Mouse (Mus musculus): Measurements from ENCODE around the gene Bphl. TPM values are rescaled to one million over a fixed set of nuclear protein-coding genes. Genes with fewer than 3 reads are reported as not detected.

The Bphl gene
- 10 to 100 TPM; 89.7 to 98.7 TPM for total RNA-seq (2021)
- long read RNA-seq, experiment 1, transcript Bphl-201 (7 exons, 1,253 nt): major isoform, 112 of 139 reads
- long read RNA-seq, experiment 1, partial matches to known transcripts: 17 of 139 reads
- long read RNA-seq, experiment 1, other reads (novel, unspliced or antisense): 10 of 139 reads
- long read RNA-seq, experiment 2, transcript Bphl-201 (7 exons, 1,253 nt): major isoform, 25 of 35 reads
- long read RNA-seq, experiment 2, partial matches to known transcripts: 5 of 35 reads
- long read RNA-seq, experiment 2, other reads (novel, unspliced or antisense): 5 of 35 reads

DNA sequence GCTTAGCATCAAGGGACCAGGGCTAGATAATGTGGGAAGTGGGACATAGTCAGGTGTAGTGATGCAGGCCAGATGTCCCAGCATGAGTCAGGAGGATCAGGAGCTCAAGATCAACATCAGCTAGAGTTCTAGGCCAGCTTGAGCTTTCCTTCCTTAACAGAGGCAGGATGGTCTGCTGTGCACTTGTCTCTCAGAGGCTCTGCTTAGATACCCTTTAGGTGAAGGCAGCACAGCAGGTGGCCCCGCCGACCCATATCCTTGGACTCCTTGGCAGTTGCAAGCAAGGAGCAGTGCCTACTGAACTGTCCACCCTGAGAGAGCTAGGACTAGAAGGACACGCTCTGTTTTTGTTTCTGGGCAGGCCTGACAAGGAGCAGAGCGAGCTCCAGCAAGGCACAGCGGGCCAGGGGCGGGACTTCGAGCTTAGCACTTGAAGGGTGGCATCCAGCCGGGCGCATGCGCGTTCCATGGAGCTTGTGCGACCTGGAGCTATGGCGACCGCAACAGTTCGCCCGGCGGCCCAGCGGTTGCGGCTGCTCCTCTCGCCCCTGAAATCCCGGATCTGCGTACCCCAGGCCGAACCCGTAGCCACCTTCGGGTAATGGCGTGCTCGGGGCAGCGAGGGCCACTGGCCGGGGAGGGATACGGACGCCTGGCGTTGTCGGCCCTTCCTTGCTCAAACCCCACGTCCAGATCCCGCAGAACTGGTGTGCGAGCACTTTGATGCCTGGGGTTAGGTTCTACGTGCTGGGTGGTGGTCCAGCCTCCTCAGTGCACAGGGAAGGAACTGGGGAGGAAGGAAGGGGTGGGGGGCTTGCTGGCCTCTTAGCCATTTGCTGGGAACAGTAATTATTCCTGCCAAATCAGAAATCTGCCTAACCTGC is at the start of gene Bphl:
Gene Bphl, plus strand, starts transcription at position 426 of the 884 bp plus-strand sequence.
- DNase-seq: peak; percentile 96 to 97

DNA sequence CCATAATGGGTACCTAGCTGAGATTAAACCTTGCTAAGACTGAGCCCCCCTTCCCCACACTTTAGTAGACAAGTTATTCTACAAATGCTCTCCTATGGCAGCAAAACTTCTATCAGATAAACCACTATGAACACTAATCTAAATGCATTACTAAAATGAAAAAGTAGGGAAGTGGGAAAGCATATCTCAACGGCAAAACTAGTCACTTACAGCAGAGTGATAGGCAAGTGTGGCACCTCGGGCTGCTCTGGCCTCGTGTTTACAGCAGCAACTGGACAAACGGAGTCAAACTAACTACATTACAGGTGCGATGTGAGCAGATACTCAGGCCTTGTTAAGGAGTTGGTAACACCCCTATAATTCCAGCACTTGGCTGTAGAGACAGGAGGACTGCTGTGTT is 47.8 kb upstream of the Bphl start:
- no peak for DNase-seq

DNA sequence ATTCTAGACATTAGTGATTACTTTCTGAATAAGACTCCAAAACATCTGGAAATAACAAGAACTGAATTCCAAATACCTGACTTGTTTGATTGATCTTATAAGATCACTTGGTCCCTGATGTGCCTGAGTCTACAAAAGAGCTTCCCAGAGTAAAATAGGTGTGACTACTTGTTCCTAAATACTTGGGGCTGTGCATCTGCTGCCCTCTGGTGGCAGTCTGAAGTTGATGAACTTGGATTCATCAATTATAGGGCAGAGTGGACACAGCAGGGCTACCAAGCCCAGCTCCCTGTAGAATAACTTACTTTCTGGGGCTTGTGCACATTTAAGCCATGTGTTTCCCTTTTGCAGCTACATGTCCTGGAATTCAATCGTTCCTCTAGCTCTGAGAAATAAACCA is 42.2 kb upstream of the Bphl start:
- peak; percentile 80 to 85 for DNase-seq

DNA sequence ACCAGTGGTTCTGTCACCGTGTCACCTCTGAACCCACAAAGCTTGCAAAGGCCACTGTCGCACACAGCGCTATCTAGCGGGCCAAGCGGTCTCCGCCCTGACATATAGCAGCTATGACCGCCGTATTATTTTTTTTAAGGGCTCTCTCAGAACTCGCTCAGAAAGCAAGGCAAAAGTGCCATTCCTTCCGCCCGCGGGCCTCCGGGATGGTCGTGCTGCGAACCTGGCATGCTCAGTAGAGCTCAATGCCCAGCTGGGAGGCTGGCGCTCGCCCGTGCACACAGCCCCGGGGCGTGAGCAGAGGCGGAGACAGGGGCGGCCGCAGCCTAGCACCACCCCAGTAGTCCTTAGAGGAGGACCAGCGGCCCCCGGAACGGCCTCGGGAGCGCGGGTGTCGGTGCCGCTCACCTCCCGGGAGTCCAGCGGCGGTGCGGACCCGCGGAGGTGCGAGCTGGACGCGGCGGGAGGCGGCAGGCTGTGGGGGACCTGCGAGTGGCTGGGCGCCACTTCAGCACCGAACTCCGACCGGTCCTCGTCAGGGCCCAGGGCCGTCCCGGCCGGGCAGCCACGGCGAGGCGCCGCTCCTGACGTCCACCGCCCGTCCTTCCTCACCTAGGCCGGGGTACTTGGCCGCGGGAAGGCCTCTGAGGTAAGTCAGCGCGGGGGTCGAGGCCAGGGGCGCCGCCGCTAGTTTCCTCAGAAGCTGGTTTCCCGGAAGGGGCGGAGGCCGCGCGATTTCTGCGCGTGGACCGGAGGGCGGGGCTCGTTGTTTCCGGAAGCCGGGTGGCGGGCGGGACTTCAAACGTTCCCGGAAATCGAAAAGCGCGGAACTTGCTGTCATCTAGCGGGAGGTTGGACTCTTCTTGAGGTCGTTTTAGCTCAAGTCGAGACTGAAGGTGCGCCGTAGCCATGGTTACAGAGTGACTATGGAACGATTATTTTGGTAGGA is 35.1 kb upstream of the Bphl start, which contains the start of the genes Ripk1 and Serpinb6a:
Gene Ripk1, plus strand, starts transcription at position 306 of the 949 bp plus-strand sequence.
Gene Serpinb6a, minus strand, starts transcription at position 737 of the 949 bp plus-strand sequence.
- peak; percentile 94 to 95 for DNase-seq

DNA sequence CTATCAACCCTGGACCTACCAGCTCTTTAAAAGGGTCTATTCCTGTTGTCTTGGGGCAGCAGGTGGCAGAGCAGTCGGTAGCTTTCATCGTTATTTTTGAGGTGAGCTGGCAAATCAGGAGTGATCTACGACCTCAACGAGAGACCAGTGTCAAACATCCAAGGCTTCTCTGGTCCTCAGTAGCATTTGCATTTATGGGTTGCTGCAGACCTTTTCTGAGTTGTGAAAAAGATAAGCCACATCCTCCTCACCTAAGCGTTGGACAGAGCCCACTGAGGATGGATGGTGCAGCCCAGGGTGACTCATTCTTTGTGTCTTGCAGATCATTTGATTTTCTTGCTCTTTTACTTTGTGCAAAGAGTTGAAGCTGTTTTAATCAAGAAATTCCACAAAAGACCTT is 34.3 kb upstream of the Bphl start:
- no peak for DNase-seq

DNA sequence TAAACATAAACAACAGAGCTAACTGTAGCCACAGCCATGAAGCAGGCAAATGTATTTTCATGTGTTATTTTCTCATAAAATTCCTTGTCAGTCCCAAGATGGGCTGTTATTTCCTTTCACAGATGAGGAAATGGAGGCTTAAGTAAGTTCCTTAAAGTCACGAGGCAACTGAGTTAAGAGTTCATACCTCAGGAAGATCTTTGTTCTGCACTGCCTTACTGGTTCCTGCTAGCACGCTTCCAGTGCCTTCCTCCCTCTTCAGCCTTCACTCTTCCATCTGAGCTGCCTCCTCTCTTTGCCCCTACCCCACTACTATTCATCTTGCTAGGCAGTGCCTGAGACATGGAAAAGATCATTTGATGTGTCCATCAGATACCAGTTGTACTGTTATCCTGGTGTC is 30.2 kb upstream of the Bphl start:
- DNase-seq: no peak

DNA sequence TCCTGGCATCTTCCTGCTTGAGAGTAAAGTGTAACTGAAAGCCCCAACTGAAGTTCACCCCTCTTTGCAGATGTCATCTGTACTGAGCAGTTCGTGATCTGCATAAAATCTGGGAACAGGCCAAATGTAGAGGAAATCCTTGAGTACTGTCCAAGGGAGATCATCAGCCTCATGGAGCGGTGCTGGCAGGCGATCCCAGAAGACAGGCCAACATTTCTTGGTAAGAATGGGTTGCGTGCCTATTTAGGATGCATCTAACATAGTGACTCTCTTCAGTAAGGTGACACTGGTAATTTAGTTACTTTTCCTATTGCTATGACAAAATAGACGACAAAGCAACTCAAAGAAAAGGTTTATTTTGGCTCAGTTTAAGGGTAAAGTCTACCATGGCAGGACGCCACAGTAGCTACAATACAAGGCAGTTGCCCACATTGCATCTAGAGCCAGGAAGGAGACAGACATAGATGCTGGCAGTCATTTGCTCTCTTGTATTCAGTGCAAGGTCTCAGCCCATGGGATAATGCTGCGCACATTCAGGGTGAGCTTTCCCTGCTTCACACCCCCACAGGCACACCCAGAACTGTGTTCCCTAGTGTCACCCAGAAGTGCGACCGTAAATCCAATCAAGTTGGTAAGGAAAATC is 20.3 kb upstream of the Bphl start:
- peak in 1 of 2 experiments; percentile 12 for DNase-seq

DNA sequence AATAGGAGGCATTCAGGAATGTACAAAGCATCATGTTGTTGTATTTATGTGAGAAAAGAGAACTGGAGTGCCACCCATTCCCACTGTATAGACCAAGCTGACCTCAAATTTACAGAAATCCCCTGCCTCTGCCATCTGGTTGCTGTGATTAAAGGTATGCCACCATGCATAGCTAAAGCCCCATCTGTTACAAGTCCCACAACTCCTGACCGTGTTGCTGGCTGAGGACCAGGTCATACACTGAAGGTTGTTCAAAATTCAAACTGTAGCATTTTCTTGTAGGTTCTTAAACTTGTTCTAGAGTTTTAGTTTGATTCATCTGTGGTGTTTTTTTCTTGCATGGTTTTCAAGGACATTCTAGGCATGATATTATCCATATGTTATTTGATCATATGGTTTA is 18.9 kb upstream of the Bphl start:
- no peak for DNase-seq

DNA sequence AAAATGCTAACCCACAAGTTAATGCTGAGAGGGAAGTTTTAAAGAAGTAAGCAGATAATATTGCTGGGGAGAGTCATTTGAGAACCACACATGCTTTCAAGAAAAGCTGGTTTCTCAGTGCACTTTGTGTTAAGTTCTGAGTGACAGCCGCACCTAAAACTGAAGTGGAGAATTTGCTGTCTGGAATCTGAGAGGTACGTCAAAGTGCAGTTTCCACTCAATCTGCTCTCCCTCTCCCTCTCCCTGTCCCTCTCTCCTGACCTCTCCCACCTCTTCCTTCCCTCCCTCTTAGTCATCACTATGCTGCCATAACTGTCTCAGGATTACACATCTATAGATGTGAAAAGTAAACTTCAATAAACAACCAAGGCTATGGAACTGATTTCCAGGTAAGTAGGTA is 15.4 kb upstream of the Bphl start:
- no peak for DNase-seq

DNA sequence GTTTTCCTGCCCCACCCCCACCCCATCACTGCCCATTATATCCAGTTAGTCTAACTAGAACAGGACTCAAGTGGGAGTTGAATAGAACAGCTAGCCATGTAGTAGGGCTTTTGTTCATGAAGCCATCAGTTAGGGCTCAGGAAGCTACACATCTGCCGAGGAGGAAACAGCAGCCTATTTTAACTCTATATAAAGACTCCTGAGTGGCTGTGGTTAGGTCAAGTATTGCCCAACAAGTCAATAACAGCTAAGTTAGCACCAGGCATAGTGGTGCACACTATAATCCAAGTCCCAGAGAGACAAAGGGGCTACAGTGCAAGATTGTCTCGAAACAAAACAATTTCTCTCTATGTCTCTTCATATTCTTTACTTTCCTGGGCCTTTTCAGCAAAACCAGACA is 5.4 kb upstream of the Bphl start:
- DNase-seq: no peak

DNA sequence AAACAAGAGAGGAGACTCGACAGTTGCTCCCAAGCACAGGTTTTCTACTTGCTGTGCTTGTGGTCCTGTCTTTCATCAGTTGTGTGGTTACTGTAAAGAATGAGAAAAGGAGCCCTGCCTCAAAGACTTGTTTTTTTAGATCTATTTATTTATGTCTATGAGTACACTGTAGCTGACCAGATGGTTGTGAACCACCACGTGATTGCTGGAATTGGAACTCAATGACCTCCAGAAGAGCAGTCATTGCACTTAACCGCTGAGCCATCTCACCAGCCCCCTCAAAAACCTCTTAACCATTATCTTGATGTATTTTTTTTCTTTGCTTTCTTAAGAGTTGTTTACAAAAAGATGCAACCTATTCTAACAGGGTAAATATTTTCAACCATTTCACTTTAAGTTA is 2.0 kb upstream of the Bphl start:
- no peak for DNase-seq

DNA sequence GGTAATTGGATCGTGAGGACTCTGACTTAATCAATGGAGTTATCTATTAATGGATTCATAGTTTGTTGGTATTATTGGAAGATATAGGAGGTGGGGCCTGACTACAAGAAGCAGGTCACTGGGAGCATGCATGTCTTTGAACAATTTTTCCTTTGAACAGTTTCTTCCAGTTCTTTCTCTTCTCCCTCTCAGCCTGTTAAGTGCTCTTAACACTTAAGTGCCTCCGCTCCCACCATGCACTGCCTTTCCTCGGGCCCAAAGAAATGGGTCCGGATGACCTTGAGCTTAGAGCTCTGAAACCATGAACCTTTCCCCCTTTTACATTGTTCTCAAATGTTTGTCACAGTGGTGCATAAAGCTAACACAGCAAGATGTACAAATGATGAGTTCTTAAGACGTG is 671 bp upstream of the Bphl start:
- no peak for DNase-seq

DNA sequence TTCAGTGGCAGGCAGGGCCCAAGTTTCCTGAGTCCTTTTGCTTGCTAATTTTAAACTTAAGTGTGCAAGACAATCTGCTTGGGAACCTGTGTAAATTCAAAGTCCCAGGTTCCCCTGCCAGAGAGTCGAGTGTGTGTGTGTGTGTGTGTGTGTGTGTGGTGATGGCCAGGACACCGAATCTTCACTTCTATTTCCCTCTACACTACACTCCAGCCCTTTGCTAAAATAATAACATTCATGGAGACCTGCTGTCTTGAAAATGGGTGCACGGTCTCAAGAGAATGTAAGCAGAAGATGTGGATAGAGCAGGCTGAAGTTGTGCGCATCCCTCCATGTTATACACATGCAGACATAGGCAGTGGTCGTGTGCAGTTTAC is 647 bp downstream of the Bphl start:
- DNase-seq: no peak

DNA sequence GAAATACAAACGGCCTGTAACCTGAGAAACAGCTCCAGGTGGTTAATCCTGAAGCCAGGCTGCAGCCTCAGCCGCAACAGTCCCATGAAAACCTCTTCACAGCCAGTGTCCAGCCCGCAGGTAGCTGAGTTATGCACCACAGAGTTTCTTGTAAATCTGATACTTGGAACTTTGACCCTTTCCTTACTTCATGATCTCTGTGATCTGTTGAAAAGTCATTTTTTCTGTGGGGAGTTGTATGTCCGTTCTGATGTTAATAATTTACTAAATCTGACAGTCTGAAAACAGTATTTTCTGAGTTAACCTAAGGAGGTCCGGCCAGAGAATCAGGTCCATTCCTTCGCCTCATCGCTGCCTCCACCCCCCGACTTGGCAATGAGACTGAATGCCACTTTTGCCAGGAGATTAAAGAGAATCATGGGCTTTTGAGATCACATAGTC is 1.5 kb downstream of the Bphl start:
- no peak for DNase-seq

DNA sequence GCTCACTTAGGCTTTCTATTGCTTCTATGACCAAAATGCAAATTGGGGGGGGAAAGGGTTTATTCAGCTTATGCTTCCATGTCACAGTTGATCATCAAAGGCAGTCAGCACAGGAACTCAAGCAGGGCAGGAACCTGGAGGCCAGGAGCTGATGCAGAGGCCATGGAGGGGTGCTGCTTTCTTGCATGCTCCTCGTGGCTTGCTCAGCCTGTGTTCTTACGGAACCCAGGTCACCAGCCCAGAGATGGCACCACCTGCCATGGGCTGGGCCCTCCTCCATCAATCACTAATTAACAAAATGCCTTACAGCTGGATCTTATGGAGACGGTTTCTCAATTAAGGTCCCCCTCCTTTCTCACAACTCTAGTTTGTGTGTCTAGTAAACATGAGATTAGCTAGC is 2.7 kb downstream of the Bphl start:
- no peak for DNase-seq

DNA sequence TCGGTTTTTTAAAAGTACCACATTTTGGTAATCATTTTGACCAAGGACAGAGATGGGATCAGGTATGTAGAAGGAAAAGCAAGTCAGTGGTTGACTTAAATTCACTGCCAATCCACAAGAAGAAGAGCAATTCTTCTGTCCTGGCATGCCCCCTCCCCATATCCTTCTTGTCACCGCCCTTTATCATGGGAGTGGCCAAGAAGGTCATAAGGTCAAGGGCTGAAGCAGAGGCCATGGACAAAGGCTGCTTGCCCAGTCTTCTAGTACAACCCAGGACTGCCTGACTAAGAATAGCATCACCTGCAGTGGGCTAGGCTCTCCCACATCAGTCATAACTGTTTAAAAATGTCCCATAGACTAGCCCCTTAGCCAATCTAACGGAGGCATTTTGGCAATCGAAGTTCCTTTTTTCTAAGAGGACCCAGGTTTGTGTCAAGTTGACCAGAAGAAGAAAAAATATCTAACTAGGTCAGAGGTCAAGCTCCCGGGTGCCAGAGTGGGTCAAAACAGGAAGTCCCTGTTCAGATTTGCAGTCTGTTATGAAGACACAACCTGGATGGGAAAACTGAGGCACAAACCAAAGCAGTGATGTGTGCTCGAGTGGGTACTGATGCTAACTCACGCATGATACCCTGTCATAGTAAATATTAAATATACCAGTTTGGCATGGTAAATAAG is 6.5 kb downstream of the Bphl start:
- no peak for DNase-seq

DNA sequence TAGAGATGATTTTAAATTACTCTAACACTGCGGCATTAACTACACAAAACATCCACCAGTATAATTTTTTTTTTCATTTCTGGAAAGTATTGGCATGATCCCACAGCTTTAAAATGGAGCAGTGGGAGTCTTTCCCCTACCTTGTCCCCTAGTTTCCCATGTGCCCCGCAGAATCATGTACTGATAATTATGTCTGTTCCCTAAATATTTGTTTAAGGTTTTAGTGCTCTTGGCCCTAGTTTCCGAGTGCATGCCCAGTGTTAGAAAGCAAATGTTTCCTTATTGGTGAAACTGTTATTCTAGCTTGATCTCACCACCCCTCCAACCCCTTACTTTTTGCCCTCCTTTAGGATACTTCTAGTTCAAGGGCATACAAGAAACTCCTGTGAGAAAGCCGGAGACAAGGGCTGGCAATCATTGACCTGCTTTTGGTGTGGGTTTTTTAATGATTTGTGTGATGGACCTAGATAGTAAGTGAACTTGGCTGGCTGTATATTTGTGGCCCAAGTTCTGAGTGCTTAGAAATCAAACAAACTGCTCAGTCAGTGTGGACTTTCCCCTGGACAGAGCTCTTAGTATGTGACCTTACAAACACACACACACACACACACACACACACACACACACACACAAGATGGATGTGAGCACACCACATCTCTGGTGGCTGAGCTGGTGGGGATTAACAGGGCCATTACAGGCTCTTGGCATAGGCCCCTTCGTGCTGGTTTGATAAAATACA is 8.3 kb downstream of the Bphl start:
- no peak for DNase-seq

DNA sequence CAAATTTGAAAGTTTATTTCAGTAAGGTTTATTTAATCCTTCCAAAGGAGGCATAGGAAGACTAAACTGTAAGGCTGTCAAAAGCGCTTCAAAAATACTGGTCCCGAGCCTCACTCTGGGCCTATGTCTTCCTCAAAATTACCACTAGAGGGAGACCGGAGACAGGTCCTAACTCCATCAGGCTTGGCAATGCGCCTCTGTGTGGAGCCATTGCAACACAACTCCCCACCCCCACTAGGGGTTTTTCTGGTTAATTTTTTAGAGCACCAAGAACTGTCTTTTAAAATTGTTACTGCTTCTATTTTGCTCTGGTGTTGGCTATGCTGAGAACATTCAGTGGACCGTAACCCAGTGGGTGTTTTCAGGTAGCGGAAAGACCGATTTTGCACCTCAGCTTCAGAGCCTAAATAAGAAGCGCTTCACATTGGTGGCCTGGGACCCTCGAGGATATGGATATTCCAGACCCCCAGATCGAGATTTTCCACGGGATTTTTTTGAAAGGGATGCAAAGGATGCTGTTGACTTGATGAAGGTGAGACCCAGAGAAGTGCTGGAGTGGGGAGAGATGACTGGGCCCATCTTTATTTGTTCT is 9.1 kb downstream of the Bphl start:
- peak; percentile 75 to 82 for DNase-seq

DNA sequence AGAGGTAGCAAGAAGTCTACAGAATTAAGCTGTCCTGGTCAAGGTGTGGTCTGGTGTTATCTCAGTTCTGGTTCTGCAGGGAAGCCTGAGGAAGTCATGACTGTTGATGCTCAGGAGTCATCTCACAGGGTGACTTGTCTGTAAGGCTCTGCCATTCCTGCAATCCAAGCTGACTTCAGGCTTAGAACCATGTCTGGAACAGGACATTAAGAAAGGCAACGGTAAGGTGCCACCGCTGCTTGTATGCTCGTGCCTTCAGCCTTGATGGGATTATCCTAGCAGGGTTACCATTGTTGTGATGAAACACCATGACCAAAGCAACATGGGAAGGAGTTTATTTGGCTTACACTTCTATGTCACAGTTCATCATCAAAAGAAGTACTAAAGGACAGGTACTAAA is 10.1 kb downstream of the Bphl start:
- DNase-seq: no peak

DNA sequence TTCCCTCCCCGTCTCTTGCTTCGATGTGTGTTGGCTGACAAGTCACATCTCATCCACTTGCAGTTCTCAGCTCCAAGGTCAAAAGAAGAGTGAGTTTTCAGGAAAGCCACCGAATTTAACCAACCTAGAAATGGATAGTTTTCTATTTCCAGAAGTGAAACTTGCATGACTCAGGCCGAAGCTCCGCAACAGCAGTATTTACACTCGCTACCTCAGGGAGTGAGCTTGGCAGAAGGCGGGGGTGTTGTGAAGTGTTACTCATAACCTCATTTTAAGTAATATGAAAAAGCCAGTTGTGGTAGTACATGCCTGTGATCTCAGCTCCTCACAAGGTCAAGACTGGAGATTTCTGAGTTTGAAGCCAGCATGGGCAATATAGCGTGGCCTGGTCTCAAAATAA is 13.1 kb downstream of the Bphl start:
- peak; percentile 44 to 51 for DNase-seq

Data from adrenal gland, postnatal 36 days (tissue).